Mouse (Mus musculus): ENCODE measurements at regions not wholly inside any gene's neighbourhood (a gene's known extent, or its start where the extent isn't known, plus 50 kb on each side); places are given as distances from the start of the nearest gene placed in this dataset.

DNA sequence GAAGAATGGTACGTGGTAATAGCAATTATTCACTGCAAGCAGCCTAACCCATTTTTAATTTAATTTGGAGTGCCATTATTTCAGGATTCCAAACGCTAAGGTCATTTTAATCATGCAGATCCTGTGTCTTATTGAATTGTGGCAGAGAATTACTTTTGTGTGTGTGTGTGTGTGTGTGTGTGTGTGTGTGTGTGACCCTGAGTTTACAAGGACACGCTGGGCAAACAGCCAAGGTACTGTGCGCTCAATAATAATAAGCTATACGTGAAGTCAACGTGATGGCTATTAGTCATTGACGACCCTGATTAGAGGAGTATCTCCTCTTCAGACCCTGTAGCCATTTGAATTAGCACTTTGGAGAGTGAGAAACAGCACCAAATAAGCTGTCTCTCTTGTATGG is 144.1 kb downstream of the Klf7 start:
- 88% methylated on average over 7 of the region's 7 CpGs for WGBS
- no peaks in the 10 kb centered on the region for H3K4me1 ChIP-seq (ENCODE audit: control insufficient read depth, insufficient read depth, low read length)
- H3K27ac ChIP-seq (ENCODE audit: control insufficient read depth, insufficient read depth, low read depth, low read length, poor library complexity): no peak overlapping the region
- H3K4me3 ChIP-seq (replicated peaks; ENCODE audit: control insufficient read depth, low read depth, low read length): no peak overlapping the region
- TF ChIP-seq CTCF (IDR thresholded peaks at IDR 0.05; ENCODE audit: control insufficient read depth, insufficient read depth, low read length): no peak

DNA sequence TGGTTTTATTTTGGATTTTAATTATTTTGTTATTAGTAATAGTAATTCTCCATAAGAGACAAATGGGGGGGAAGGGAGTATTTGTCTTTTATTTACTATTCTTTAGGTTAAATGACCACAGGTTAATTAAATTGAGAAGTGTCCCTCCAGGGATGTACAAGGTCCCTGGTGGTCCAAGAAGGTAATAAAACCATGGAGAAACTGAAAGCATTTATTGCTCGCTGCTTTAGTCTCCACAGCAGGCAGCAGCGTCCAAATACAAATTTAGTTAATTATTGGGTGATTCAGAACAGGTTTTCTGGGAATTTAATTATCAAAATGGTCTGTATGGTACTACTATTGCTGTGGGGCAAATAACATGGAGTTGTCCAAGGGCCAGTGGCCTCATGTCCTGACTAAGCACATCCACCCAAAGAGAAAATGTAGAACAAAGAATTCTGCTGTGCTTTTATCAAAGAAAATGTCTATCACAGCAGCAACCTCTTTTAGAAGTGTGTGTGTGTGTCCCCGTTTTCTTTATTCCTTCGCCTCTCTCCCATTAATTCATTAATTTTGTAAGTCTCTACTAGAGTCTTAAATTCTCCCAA is 144.7 kb downstream of the Klf7 start:
- H3K4me1 ChIP-seq (ENCODE audit: control insufficient read depth, insufficient read depth, low read length): no peaks in the 10 kb centered on the region
- TF ChIP-seq CTCF (IDR thresholded peaks at IDR 0.05; ENCODE audit: control insufficient read depth, insufficient read depth, low read length) (no peak), POLR2A (IDR thresholded peaks at IDR 0.05; ENCODE audit: borderline replicate concordance, control insufficient read depth, low read depth, low read length) (no peak)
- H3K4me3 ChIP-seq (replicated peaks; ENCODE audit: control insufficient read depth, low read depth, low read length): no peak overlapping the region
- no peak overlapping the region for H3K27ac ChIP-seq (ENCODE audit: control insufficient read depth, insufficient read depth, low read depth, low read length, poor library complexity)
- WGBS: 72% methylated on average over 4 of the region's 4 CpGs

DNA sequence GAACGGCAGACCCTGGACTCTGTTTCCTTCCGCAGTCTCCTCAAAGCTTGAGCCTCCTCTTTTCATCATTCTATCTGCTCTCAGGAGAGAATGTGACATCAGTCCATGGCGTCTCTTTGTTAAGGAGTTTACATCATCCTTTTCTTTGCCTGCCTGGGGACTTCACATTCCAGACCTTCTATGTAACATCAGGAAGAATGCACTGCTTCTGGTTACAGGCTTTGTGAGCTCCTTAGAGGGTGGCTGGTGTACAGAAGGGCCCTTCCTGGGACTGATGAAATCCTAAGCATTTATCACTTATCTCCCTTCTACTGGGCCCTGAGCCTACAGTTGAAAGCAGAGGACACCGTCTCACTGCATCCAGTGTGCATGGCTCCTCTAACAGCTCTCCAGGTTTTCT is 145.2 kb downstream of the Klf7 start:
- Histone ChIP-seq H3K4me1 (ENCODE audit: control insufficient read depth, insufficient read depth, low read length) (no peaks in the 10 kb centered on the region), H3K4me3 (replicated peaks; ENCODE audit: control insufficient read depth, low read depth, low read length) (no peak overlapping the region), H3K27ac (ENCODE audit: control insufficient read depth, insufficient read depth, low read depth, low read length, poor library complexity) (no peak overlapping the region)
- 88% methylated on average over 4 of the region's 4 CpGs for WGBS
- TF ChIP-seq CTCF (IDR thresholded peaks at IDR 0.05; ENCODE audit: control insufficient read depth, insufficient read depth, low read length): no peak
- TF ChIP-seq POLR2A (IDR thresholded peaks at IDR 0.05; ENCODE audit: borderline replicate concordance, control insufficient read depth, low read depth, low read length): no peak

DNA sequence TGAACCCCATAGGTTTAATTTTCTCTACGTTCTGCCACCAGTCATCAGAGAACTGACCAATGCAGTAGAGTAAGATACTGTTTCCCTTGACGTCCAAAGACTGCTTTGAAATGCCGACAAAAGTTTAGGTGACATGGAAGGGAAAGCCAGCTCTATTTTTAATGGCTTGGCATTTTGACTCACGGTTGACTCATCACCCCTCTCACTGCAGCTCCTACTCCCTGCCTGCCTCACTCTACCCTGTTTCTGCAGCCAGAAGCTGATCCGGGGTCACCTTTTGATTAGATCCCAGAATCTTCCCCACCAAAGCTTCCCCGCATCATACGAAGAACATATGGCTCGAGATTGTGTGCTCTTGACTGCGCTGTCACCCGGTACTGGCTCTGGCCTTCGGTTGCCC is 154.2 kb downstream of the Klf7 start:
- H3K27ac ChIP-seq (ENCODE audit: control insufficient read depth, insufficient read depth, low read depth, low read length, poor library complexity): no peak overlapping the region
- no peak overlapping the region for H3K4me3 ChIP-seq (replicated peaks; ENCODE audit: control insufficient read depth, low read depth, low read length)
- 89% methylated on average over 11 of the region's 11 CpGs for WGBS
- TF ChIP-seq CTCF (IDR thresholded peaks at IDR 0.05; ENCODE audit: control insufficient read depth, insufficient read depth, low read length) (no peak), POLR2A (IDR thresholded peaks at IDR 0.05; ENCODE audit: borderline replicate concordance, control insufficient read depth, low read depth, low read length) (no peak)
- no peaks in the 10 kb centered on the region for H3K4me1 ChIP-seq (ENCODE audit: control insufficient read depth, insufficient read depth, low read length)

DNA sequence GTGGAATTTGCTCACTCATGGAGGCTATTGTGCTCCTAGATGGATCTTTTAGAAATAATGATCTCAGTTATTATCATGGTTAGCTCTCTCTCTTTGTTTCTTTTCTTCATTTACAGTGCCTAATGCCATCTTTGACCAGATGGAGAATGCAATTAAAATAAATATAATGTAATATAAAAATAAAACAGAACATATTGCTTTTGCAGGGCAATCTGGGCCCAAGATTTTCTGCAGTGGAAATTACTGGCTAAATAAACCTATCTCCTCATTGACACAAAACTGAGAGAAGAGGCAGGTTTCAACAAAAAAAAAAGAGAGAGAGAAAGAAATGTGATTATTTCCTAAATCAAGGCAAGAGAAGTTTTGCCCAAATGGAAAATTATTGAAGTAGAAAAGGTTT is 156.6 kb downstream of the Klf7 start:
- Histone ChIP-seq H3K4me3 (replicated peaks; ENCODE audit: control insufficient read depth, low read depth, low read length) (no peak overlapping the region), H3K4me1 (ENCODE audit: control insufficient read depth, insufficient read depth, low read length) (no peaks in the 10 kb centered on the region), H3K27ac (ENCODE audit: control insufficient read depth, insufficient read depth, low read depth, low read length, poor library complexity) (no peak overlapping the region)
- TF ChIP-seq CTCF (IDR thresholded peaks at IDR 0.05; ENCODE audit: control insufficient read depth, insufficient read depth, low read length) (no peak), POLR2A (IDR thresholded peaks at IDR 0.05; ENCODE audit: borderline replicate concordance, control insufficient read depth, low read depth, low read length) (no peak)

DNA sequence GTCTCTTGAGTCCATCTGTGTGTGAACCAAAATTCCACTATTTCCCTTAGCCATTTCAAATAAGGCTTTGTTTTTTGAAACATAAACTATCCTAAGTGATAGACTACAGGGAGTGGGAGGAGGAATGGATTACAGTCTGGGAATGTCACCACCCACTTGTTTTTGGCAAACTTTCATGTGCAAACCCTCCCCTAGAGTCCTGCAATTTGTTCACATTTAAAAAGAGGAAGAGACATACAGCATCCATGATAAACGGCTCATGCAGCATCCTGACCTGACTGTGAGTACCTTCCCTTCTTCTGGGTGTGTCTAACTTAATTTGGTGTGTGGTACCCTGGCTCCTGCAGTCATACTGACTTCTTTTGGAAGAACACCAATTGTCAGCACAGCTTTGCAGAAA is 157.6 kb downstream of the Klf7 start:
- 2% methylated on average over 1 of the region's 1 CpGs for WGBS
- TF ChIP-seq POLR2A (IDR thresholded peaks at IDR 0.05; ENCODE audit: borderline replicate concordance, control insufficient read depth, low read depth, low read length) (no peak), CTCF (IDR thresholded peaks at IDR 0.05; ENCODE audit: control insufficient read depth, insufficient read depth, low read length) (no peak)
- H3K4me3 ChIP-seq (replicated peaks; ENCODE audit: control insufficient read depth, low read depth, low read length): no peak overlapping the region
- H3K27ac ChIP-seq (ENCODE audit: control insufficient read depth, insufficient read depth, low read depth, low read length, poor library complexity): no peak overlapping the region
- H3K4me1 ChIP-seq (ENCODE audit: control insufficient read depth, insufficient read depth, low read length): no peaks in the 10 kb centered on the region

DNA sequence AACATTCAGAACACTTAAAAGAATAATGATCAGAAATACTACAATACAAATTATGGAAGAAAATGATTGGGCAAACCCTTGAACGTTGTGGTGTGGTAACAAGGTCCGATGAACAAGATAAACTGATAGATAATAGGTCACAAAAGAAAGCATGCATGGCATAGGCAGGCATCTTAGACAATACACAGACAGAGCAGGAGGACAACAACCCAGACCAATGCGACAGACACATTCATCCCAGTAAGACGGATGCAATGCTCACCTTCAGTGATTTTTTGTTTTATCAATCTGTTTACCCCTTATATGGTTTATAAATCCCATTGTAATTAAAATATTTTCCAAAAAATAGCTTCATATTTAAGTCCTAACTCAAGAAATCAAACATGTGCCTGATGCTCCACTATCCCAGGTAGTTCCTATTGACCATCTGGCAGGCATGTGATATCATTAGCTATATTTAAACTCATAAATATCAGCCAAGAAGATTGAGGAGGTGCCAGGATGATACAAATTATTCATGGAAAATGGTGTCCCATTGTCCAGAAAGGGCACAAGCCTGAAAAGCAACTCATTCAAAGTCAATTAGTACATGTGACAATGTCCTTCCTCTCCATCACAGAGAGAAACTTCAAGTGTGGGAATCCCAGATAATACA is 166.3 kb downstream of the Klf7 start:
- WGBS: 77% methylated on average over 4 of the region's 4 CpGs
- H3K4me1 ChIP-seq (ENCODE audit: control insufficient read depth, insufficient read depth, low read length): no peaks in the 10 kb centered on the region
- no peak for TF ChIP-seq POLR2A (IDR thresholded peaks at IDR 0.05; ENCODE audit: borderline replicate concordance, control insufficient read depth, low read depth, low read length)
- no peak for TF ChIP-seq CTCF (IDR thresholded peaks at IDR 0.05; ENCODE audit: control insufficient read depth, insufficient read depth, low read length)
- no peak overlapping the region for H3K27ac ChIP-seq (ENCODE audit: control insufficient read depth, insufficient read depth, low read depth, low read length, poor library complexity)
- H3K4me3 ChIP-seq (replicated peaks; ENCODE audit: control insufficient read depth, low read depth, low read length): no peak overlapping the region

DNA sequence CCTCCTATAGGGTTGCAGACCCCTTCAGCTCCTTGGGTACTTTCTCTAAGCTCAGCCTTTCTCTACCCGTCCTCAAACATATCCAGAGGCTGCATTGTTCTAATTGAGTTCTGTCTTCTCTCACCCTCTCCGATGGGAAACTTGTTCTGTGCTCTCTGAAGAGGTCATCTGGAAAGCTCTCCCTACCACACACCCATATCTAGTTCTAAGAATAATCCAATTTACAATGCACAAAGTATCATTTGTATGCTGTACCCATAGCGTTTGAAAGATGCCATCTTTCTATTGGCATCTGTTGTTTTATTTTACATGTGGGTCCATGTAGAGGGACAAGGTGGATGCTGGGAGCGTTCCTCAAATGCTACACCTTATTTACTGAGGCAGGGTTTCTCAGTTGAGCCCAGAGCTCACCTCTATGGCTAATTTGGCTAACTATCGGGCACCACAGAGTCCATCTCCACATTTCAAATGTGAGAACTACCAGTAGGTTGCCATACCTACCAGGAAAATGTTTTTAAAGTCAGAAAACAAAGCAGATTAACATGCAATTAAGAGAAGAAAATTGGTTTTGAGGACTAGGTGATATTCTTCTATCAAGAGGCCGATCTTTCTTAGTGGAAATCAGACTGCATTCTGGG is 167.1 kb downstream of the Klf7 start:
- Histone ChIP-seq H3K4me1 (ENCODE audit: control insufficient read depth, insufficient read depth, low read length) (no peaks in the 10 kb centered on the region), H3K4me3 (replicated peaks; ENCODE audit: control insufficient read depth, low read depth, low read length) (no peak overlapping the region), H3K27ac (ENCODE audit: control insufficient read depth, insufficient read depth, low read depth, low read length, poor library complexity) (no peak overlapping the region)
- TF ChIP-seq POLR2A (IDR thresholded peaks at IDR 0.05; ENCODE audit: borderline replicate concordance, control insufficient read depth, low read depth, low read length) (no peak), CTCF (IDR thresholded peaks at IDR 0.05; ENCODE audit: control insufficient read depth, insufficient read depth, low read length) (no peak)
- 83% methylated on average over 6 of the region's 6 CpGs for WGBS

Measured in bone marrow, adult 2 months (tissue).